Mouse (Mus musculus): ENCODE measurements around the gene Psmb5. TPM values are rescaled to one million over a fixed set of nuclear protein-coding genes. Genes with fewer than 3 reads are reported as not detected.

The Psmb5 gene
- total RNA-seq, 2 experiments from 2014 or later: 211 to 215 TPM

DNA sequence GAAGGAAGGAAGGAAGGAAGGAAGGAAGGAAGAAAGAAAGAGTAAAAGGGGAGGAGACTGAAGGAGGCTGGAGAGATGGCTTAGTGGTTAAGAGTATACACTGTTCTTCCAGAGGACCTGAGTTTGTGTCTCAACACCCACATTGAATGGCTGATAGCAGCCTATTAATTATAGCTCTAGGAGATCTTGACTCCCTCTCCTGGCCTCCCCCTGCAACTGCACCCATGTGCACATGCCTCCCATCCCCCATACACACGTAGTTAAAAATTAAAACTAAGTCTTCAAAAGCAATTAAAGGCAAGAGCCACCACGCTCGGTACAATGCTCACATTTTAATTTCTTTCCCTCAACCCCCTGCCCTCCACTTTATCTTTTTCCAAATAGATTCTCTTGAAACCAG is 23.8 kb downstream of the Psmb5 start:
- DNase-seq (ENCODE audit: low spot score in 2 of 2): no peak

DNA sequence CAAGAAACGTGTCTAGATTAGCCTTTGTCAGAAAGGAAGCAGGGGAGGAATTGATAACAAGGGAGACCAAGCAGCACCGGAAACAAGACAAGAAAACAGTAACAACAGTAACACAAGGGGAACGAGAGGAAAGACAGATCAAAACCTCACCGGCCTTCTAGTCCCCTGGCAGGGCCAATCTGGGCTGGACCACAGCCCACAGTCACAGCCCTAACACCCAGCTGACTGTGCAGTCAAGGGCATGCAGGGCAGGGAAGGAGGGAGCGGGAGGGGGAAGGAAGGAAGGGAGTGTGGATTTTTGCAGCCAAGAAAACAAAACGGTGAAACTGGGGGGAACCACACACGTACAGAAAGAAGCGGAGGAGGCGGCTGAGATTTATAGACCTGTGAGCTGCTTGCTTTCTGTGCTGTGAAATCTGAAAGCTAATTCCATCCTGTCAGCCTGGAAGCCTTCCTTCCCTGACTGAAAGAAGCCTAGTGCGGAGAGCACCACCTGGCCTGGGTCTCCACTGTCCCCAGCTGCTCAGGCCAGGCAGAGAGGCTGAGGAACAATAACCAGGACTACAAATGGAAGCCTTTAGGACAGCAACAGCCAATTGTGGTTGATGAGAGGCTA is 25.4 kb downstream of the Psmb5 start:
- no peak for DNase-seq (ENCODE audit: low spot score in 2 of 2)

DNA sequence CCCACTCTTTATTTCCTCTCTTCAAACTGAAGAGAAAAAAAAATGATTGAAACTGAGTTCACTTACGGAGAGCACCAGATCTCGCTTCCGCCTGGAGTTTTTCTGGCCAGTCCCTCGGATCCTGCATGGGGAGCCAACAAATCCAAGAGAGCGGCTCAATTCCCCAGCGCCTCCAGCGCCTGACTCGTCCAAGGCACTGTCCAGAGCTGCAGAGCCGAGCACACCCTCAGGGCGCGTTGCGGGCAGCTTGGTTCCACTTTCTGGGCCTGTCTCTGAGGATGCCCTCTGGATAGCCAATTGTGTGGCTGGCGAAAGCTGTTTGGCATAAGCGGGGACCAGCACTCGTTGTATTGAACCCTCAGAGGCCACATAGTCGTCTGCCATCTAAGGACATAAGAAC is 26.8 kb downstream of the Psmb5 start:
- DNase-seq (ENCODE audit: low spot score in 2 of 2): no peak

DNA sequence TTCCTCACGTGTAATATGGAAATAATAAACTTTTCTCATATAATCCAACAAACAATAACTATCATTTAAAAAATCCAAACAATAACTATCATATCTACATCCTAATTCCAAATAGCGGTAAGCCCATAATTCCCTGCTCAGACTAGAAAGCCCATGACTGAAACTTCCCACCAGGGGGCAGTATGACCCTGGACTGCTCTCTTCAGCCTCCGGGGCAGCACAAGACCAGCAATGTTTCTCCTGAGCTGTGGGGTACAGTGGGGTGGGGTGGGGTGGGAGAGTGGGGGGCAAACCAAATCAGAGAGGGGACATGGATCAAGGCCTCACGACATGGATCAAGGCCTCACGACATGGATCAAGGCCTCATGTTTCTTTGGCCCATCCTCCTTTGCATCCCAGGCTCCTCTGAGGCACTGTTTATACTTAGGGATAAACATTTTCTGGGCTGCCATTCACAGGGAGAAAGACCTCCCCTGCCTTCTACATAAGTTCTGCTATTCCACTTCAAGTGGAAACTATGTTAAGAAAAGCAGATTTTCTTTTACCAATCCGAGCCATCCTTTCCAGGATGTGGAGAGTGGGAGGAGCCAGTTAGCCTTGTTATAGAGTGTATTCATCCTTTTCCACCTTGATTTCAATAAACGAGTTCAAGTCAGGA is 34.0 kb downstream of the Psmb5 start:
- peak in 1 of 2 experiments; percentile 69 for DNase-seq (ENCODE audit: low spot score in 2 of 2)

DNA sequence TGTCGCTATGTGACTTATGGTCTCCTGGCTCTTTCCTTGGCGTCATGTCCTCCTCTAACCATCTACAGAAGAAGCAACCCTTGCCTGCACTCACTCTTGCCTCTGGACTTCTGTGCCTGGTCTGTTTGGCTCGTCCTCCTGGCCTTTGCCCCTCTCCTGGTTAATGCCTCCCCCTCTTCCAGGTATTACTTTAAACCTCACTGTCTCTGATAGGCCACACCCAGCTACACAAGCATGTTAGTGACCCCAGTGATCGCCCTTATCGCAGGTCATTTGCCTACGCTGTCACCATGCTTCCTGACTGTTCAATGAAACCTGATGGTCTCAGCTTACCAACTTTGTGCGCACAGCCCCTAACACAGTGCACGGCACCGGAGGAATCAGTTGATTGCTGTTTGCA is 35.3 kb downstream of the Psmb5 start:
- DNase-seq (ENCODE audit: low spot score in 2 of 2): no peak

DNA sequence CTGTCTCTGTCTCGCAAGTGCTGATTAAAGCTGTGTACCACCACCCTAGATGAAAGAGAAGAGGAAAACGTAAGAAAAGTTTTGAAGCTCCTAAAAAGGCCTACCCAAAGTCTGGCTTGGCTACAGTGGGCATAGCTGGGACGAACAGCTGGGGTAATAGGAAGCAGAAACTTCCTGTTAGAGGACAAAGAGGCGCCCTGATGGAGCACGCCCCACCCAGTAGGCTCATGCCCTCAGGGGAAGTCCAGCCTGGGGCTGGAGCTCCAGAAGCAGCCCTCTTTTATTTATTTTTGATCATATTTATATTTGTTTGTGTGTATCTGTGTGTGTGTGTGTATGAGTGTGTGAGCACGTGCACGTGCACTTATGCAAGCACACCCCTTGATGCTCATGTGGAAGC is 38.2 kb downstream of the Psmb5 start:
- DNase-seq (ENCODE audit: low spot score in 2 of 2): no peak

DNA sequence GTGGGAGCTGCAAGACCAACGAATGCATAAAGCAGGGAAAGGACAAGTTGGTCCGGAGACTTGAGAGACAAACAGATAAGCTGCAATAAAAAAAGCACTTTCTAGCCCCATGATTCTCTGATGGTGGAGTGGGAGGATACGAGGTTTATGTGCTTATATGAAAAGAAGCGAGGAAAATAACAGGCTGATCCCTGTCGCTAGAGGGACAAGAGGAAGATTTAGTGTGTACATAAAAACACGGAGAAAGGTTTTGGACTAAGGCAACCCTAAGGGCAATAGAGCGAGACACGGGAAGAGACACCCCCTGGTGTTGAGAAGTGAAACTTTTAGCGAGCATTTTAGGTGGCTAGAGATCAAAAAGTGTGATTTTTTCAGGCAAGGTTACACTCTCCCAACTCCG is 39.8 kb downstream of the Psmb5 start:
- no peak for DNase-seq (ENCODE audit: low spot score in 2 of 2)

DNA sequence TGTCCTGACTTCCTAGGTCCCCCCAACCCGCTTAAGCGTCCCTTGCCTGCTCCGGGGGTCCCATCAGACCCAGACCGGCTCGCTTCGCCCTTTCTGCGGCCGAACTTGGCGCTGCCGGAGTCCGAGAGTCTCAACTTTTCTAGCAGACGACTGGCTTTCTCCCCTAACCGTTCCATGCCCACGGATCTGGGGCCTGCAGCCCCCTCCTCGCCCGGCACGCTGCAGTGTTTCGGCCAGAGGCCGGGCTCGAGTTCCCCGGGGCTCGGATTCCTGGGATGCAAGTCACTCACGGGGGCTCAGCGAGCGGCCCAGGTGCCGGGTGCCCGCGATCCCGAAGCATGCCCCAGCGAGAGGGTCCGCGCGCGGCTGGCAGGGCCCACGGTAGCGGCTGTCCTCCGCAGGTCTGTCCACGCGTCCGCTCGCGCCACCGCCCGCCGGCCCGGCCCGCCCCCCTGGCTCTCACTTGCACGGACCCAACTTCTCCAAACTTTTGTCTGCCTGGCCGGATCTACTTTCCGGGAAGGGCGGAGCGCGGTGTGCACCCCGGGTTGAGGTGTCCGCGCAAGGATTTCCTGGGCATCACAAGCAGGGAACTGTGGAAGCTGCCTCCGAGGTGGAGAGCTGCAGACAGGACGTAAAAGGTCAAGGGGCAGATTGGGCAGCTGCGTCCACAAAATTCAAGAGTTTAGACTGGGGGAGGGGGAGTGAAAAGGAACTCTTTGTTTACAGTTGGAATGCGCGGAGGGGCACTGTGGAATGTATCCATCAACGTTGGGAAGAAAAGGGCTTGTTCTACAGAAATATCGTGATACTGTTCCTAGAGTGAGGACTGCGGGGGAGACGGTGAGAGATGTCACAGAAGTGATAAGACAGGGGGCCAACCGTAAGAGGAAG is 40.5 kb downstream of the Psmb5 start, which contains the start of gene Ajuba:
Ajuba (minus strand) TSS at position 470 of the 894 bp plus-strand sequence.
- DNase-seq (ENCODE audit: low spot score in 2 of 2): peak; percentile 66 to 73

DNA sequence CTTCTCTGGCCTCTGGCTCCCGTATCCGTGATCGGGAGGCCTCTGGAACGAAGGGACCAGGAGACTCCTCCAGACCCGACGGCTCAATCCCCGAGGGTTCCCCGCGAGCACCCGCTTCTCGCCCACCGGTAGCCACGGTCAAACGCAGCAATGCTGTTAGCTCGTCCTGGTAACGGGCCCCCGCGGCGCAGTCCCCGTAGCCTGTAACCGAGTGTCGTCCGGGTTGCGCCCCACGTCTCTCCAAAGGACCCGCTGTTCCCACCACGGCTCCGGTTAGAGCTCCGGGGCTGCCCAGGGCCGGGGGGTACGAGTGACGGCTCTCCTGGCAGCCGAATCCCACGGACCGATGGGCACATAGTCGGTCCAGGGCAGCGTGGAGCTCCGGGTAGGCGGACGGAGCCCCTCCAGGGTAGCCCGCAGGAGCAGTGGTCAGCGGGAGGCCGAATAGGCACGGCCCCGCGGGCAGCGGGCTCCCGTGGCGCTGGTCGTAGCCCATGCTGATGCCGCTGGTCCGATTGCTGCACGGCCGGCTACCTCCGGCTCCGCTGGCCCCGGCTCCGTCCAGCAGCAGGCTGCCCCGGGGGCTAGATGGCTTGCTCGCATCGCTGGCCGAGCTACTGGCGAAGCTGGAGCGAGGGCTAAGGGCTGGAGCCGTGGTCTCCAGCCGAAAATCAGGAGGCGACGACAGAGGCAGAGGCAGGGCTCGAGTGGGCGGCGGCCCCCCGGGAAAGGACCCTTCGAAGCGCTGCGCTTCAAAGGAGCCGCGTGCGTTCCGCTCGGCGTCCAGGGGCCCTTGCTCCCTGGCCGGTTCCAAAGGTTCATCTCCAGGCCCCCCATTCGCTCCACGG is 41.4 kb downstream of the Psmb5 start:
- DNase-seq (ENCODE audit: low spot score in 2 of 2): no peak

DNA sequence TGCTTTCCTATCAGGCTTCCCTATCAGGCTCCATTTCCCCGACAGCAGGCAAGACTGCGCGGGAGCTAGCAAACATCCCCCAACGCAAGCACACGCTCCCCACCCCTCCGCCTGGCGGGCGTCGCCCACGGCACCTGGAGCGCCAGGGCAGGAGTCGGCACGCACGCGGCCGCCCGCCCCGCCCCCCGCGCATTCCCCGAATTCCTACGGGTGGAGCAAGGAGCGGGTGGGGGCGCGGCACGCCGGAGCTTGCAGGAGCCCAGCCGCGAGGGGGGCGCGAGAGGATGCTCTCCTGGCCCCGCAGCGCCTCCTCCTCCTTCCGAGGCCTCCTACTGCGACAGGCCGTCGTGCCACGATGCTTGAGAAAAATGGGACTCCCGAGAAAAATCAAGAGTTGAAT is 42.2 kb downstream of the Psmb5 start:
- DNase-seq (ENCODE audit: low spot score in 2 of 2): no peak

DNA sequence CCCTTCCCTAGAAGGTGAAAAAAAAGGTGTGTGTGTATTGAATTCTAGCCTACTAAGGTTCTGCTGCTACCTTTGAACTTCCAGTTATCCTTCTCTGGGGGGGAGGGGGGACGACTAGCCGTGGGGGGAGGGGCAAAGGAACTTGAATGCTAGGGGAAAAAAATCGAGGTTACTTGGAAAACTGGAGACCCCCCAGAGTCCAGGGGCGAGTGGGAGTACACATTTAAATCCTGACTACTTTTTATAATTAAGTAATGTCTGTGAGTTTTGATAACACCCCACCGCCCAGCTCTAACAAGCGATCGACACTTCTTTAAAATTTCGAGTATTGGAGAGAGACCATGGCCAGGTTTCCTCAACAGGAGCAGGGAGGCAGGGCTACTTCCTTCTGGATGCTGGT is 42.8 kb downstream of the Psmb5 start:
- DNase-seq (ENCODE audit: low spot score in 2 of 2): no peak

DNA sequence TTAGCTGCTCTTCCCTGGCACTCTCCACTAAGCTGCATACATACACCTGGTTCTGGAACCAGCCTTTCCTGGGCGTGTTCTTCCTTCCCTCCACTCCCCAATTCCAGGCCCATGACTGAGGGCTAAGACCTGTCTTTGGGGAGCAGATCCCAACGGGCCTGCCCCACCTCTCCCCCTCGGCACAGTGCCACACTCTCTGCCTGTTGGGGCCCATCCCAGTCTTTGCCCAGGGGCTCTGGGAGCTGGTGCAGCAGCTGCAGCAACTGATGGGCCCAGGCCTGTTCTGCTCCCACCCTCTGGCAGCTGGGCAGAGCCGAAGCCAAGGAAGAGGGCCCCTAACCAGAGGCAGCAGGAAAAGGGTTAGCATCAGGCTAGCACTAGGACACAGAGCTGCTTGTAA is 43.6 kb downstream of the Psmb5 start:
- no peak for DNase-seq (ENCODE audit: low spot score in 2 of 2)

DNA sequence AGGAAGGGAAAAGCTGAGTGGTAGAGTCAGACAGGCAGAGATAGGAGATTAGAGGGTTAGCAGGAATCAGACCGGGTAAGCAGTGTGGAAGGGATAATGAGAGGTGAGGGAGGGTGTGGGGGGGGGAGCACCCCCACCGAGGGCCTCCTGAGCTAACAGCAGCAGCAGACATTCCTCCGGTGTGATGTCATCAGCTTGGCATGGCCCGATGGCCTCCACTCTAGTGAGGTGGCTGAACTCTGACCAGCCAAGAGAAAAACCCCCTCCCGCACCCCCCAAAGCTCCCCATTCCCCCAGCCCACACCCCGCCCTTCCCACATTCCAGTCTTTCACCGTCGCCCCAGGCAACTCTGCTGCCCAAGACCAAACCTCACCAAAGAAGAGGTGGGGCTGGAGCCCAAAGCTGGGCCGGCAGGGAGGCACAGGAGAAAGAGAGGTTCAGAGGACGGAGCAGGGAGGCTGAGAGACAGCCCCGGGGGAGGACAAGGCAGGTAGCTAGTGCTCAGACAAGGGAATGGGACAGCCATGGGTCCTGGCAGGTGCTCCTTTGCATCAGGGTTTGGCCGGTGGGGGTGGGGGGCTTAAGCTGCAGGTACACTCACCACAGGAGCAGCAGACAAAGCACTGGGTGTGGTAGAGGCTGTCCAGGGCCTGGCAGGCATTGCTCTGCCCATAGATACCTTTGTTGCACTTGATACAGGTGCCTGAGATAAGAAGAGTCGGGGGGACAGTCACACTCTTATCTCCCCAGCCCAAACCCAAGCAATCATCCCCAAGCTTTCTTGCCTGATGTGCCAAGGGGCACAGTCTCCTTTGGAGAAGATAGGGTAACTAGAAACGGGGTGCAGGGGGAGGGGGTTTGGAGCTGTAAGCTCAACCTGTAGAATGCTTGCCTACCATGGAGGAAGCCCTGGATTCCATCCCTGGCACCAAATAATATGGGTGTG is 44.8 kb downstream of the Psmb5 start:
- no peak for DNase-seq (ENCODE audit: low spot score in 2 of 2)

DNA sequence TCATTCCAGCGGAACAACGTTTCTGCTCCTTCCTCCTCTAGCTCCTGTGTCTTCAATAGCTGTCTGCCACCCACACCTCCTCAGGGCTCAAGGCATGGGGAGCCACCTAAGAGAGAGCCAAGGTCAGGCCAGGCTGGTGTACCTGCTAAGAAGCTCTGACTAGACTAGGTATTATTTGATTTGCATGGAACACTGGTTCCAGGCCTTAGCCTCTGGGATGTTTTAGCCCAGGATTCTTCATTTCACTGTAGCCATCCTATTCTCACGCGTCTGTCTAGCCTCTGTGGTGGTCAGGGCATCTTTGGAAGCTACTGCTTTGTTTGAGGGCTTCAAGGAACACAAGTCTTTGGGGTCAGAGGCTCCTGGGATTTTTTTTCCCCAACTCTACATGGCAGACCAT is 45.7 kb downstream of the Psmb5 start:
- no peak for DNase-seq (ENCODE audit: low spot score in 2 of 2)

DNA sequence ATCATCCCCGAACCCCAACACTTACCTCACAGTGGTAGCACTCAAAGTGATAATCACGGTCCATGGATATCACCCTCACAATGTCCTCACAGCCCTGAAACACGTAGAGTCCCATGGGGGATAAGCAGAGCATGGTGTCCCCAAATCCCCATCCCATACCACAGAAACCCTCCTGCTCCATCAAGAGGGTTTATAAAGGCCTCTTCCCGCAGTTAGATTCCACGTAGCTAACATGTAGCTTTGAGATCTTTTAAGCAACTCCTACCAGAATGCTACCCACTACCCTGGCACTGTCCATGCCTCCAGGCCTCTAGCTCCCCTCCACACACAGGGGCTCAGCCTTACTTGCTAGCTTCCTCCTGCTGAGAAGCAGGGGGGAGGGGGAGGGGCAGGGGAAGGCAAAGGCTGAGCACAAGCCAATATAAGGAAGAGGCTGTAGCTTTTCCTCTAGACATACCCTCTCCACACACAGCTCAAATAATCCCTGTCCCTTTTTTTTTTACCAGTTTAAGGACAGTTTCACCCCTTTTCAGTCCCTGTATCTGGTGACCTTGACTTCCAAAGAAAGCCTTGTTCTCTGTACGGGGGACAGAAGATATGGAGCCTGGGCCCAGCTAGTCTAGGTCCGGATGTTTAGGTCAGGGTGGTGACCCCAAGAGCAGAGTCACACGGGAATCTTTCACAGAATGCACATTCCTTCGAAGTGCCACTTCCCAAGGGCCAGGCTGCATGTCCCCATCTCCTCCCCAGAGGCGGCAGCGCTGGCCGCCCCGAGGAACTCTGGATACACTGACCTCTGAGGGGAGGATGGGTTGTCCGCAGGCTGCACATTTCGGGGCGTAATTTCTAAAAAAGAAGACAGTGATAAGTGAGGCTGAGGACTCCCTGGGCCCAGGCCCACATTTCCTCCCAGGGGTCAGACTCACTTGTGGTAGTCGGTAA is 48.1 kb downstream of the Psmb5 start:
- DNase-seq (ENCODE audit: low spot score in 2 of 2): no peak

DNA sequence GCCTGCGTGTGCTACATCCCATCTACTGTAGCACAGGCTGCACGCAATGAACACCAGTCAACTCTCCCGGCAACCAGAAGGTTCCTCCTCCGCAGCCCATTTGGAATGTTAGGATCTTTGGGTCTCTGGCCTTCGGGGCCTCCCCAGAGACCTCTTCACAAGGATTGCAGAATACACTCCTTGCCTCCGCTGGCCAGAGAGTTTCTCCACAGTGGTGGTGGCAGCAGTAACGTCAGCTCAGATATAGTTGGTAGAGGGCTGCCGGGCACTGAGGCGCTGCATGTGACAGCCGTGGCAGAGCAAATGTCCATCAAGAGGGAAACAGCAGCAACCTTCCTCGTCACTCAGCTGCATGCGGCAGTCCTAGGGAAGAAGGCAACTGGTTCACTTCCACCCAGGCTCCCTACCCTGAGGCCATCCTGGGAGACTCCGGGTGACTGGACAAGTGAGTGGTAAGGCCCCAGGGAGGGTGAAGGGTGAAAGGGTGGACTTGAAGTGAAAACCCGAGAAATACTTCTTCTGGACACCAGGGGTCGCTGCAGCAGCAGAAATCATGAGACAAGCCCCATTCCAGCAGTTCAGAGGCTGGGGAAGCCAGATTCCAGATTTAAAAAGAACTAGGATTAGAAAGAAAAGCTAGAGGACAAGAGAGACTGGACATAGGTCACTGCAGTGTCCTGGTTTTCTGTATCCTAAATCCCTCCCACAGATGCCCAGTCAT is 49.0 kb downstream of the Psmb5 start:
- peak; percentile 57 to 74 for DNase-seq (ENCODE audit: low spot score in 2 of 2)

All from layer of hippocampus, postnatal 14 days (tissue).